Mouse (Mus musculus) right cerebral cortex, postnatal 14 days (tissue): ENCODE measurements around the gene Ntsr1.

Source experiments
- DNase-seq: peaks from one replicate; pipeline ENCODE4 v3.0.0; 2022

The Ntsr1 gene

DNA sequence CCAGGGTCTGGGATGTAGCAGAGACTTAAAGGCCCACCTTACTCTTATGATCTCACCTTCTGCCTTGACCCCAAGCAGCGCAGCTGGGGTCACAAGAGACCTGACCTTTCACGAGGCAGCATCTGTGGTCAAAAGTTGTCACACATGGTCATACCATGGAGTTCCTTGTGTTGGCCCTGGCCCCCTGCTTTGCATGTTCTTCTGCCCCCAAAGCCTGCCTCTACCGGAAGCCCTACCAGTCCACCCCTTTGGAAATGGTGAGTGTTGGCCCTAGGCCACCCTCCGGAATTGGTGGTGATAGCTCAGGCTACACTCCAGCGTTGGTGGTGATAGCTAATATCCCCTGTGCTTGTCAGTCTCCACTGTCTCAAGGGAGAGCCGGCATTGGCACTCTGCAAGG is 63.5 kb downstream of the Ntsr1 start:
- DNase-seq, result no peak

- DNase-seq, result no peak
Measured at GRCm38 (mm10) chr2:180563841-180564240, 64.1 kb downstream of the Ntsr1 start.

- DNase-seq, result peak; percentile 42
Measured at GRCm38 (mm10) chr2:180566240-180566913, 66.6 kb downstream of the Ntsr1 start.

DNA sequence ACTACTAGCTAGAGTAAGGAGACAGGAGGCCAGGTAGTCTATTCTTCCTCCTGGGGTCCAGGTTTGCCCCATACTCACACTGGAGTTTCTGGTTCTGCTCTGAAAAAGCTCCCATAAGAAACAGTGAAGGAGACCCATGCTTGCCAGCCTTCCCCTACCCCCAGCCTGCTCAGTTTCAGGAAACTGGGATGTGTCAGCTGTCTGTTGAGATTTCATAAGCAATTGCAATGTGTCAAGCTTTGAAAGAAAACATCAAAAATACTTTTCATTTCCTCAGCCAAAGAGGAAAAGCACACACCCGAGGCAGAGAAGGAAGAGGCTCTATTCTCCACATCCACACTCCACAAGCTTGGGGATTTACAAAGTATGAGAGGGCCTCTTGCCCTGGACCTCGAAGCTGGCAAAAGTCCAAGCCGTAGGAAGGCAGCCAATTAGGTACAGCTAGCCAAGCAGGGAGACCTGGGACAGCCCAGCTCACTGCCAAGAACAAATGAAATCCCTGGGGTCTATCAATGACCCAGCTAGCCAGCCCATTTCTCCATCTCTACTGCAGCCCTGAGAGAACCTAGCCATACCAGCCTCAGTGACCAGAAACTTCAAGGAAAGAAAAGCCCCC is 69.4 kb downstream of the Ntsr1 start:
- no peak for DNase-seq

DNA sequence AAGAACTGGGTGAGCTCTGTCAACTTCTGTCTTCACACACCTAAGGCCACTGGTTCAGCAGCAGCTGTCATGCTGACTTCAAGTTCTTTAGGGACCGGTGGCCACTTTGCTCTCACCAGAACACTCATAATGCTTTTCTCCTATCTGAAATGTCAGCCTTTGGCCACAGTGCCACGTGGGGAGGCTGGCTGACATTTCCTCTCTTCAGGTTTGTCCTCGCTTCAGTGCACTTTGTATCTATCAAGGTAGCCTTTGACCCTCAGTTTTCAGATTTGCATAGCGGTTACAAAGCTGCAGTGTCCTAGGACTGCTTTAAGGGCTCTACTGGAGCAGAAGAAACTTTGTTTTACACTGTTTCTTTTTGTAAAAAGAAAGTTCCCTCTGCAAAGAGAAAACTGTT is 76.7 kb downstream of the Ntsr1 start:
- DNase-seq, result no peak

DNA sequence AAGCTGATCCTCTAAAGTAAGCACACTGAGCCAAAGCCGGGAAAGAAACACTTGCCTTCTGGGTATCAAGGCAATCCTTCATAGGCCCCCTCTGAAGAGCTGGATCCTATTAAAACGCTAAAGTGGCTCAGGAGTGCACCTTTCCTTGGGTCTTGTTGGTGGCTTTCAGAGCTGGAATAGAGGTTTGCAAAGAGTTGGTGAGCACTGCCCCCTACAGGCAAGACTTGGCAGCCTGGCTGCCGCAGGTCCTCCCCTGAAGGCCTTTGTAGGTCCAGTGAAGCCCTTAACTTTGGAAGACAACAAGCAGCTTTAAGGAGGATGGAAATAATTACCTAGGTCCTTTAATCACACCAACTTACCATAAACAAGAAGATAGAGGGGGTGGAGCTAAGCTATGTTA is 78.9 kb downstream of the Ntsr1 start:
- peak; percentile 81 for DNase-seq

DNA sequence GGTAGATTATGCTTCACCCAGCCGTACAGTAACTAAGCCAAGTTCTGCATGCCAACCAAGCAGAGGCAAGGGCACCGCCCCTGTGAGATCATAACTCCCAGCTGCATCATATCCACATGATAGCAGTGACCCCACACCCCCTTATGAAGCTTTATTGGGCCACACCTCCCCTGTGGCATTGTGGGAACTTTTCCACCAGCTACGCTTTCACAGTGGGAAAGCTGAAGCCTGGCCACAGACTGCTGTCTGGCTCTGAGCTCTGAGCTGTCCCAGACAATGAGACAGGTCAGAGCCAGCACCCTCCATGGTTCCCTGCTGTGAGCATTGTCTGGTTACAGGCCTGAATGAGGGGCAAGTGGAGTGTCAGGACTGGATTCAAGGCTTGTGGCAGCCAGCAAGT is 81.2 kb downstream of the Ntsr1 start, which contains the start of gene Mrgbp:
Gene Mrgbp (plus strand): TSS at position 303 of the 400 bp plus-strand sequence.
- no peak for DNase-seq

DNA sequence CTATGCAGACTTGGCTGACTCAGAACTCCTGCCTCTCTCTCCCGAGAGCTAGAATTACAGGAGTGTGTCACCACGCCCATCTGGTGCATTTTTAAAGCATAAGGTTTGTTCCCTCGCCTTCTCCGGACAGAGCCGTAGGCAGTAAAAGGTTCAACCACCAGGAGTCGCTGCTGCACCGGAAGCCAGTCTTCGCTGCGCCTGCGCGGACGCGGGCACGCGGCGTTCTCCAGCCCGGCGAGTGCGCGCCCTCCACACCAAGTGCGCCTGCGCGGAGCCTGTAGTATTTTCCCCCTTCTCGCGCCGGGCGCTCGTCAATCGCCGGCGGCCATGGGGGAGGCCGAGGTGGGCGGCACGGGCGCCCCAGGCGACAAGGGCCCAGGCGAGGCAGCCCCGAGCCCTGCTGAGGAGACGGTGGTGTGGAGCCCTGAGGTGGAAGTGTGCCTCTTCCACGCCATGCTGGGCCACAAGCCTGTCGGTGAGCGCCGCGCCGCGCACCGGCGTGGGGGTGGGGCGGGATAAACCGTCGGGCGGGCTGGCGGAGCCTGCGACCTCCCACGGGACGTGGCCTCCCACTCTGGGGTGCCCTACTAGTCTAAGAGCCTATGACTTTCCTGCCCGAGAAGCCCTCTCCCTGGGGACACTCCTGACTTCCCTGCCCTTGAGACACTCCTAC is 82.8 kb downstream of the Ntsr1 start:
- DNase-seq, result peak; percentile 99

DNA sequence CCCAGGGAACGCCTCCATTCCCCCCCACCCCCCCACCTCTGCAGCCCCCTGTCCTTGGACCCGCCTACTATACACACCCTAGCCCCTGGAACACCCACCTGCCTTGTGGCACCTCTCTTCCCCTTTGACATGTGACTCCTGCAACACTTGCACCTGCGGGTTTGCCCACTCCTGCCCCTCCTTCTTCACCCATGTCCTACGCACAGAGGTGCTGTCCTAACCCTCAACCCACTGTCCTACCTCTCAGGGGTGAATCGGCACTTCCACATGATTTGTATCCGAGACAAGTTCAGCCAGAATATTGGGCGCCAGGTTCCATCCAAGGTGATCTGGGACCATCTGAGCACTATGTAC is 83.4 kb downstream of the Ntsr1 start:
- no peak for DNase-seq

- DNase-seq, result no peak
Measured at GRCm38 (mm10) chr2:180588736-180589122, 89.0 kb downstream of the Ntsr1 start.

DNA sequence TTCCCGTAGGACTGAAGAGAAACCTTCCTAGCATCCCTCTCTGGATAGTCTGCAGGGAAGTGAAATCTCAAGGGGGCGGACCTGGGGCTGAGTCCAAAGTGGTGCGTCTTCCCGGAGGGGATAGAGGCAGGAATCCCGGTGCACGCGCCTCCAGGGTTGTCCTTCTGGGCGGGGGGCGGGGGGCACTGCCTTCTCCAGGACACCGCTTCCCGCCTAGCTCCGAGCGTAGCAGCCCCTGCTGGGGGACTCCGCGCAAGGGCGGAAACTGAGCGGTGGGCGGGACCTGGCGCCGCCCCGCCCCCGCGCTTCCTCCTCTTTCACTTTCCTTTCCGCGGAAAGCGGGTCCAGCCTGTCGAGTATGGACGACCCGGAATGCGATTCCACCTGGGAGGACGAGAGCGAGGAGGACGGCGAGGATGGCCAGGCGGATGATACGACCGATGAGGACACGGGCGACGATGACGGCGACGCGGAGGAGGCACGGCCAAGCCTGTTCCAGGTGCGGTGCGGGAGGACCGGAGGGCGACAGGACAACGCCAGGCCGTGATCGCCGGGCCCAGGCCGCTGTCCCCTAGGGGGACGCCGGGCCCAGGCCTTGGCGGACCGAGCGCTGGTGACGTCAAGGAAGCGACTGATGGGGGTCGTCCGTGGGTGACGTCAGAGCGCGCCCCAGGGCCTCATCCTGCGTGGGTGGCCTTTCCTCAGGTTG is 89.5 kb downstream of the Ntsr1 start, which contains the start of gene Ogfr:
Gene Ogfr (plus strand): TSS at position 123 of the 709 bp plus-strand sequence.
- peak; percentile 89 for DNase-seq
